ENCODE assay signal across 16 mouse cellular contexts in the genomic region with DNA sequence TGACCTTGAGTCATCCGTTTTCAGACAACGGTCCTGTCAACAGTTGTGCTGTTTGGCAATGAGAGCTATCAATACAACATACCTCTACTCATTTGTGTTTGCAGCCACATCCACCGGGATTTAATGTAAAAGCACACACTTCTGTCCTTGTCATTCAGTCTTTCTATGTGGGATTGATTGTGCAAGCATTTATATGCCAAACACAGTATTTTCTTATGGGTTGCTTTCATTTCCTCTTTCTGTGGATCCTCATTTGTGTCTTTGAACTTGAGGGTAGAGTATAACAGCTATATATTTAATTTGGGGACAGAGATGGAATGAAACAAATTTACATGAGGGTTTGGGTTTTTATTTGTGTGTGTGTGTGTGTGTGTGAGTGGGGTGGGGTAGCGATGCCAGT. TPM values are rescaled to one million over a fixed set of nuclear protein-coding genes. Genes with fewer than 3 reads are reported as not detected.
"Had no signal": no experiment of that assay in that cellular context is flagged by ENCODE, and none has a peak within 500 bp of the region (broad histone marks: within the 10 kb centered on the region; RNA-seq: fewer than 3 reads in every experiment).

No protein-coding gene starts in this region.

- H3K4me1 ChIP-seq: midbrain, embryonic 10.5 days; midbrain, embryonic 12.5 days; neural tube, embryonic 13.5 days; neural tube, embryonic 15.5 days had no signal

- H3K9ac ChIP-seq: liver, embryonic 12.5 days; liver, embryonic 14.5 days; lung, embryonic 14.5 days; midbrain, embryonic 12.5 days; neural tube, embryonic 13.5 days; neural tube, embryonic 15.5 days had no signal

- DNase-seq: right cerebral cortex, adult 18-20 months; right cerebral cortex, postnatal 25 days; right cerebral cortex, postnatal 4 days; thymus, adult 18-20 months; thymus, postnatal 36 days had no signal

- H3K9me3 ChIP-seq: liver, embryonic 12.5 days; midbrain, embryonic 10.5 days; midbrain, embryonic 12.5 days; neural tube, embryonic 13.5 days; neural tube, embryonic 15.5 days had no signal

- H3K4me3 ChIP-seq: liver, embryonic 12.5 days; midbrain, embryonic 10.5 days; midbrain, embryonic 12.5 days; myocyte; neural tube, embryonic 13.5 days; neural tube, embryonic 15.5 days had no signal

- H3K27ac ChIP-seq: liver, embryonic 12.5 days; liver, embryonic 14.5 days; midbrain, embryonic 10.5 days; midbrain, embryonic 12.5 days; neural tube, embryonic 13.5 days; neural tube, embryonic 15.5 days had no signal

- H3K4me2 ChIP-seq: liver, embryonic 12.5 days; lung, embryonic 14.5 days; midbrain, embryonic 12.5 days; neural tube, embryonic 13.5 days; neural tube, embryonic 15.5 days had no signal

- ATAC-seq: midbrain, embryonic 16.5 days had no signal

- H3K36me3 ChIP-seq: liver, embryonic 12.5 days; midbrain, embryonic 10.5 days; midbrain, embryonic 12.5 days; neural tube, embryonic 13.5 days; neural tube, embryonic 15.5 days had no signal

RNA-seq across cellular contexts. Expression of a gene that starts 47.5 kb away (rescaled TPM):
- total RNA-seq: megakaryocyte-erythroid progenitor cell, adult 5-6 weeks had no signal
- polyA plus RNA-seq: thymus, postnatal 0 days had no signal
